ENCODE assay signal across 8 mouse cellular contexts in the genomic region with DNA sequence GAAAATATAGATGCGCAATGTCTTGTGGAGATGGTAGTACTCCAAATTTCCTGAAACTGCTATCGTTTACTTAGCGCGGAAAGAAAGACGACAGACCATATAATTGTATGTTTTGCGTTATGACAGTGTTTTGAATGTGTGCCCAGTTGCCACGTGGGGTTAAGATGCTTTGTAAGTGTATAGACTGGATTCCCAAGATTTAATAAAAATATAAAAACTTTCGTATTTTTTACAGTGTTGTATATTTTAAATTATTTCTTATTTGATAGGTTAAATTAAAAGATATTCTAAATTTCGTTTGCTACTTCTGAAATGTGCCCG. TPM values are rescaled to one million over a fixed set of nuclear protein-coding genes. Genes with fewer than 3 reads are reported as not detected.
DNase-seq lines count a peak whose midpoint lies in the region; ATAC-seq and TF ChIP-seq lines count a peak whose summit lies in the region.

No protein-coding gene starts in this region.

- no peaks in the 10 kb centered on the region for H3K27me3 ChIP-seq in heart, embryonic 16.5 days (ENCODE audit: control insufficient read depth, insufficient read depth, low read length)
- H3K27me3 ChIP-seq in liver, embryonic 16.5 days (ENCODE audit: control insufficient read depth, insufficient read depth, low read depth, low read length), result no peaks in the 10 kb centered on the region

- ATAC-seq in heart, embryonic 16.5 days (replicated peaks; ENCODE audit: extremely low read depth, insufficient read depth, low FRiP score), result no peak
- ATAC-seq in liver, embryonic 16.5 days (ENCODE audit: low read depth), result no peak

- no peak for TF ChIP-seq CTCF in layer of hippocampus, adult 2 months (conservative IDR thresholded peaks at IDR 0.05)

- peak overlapping the region; percentile 88 for H3K4me3 ChIP-seq in layer of hippocampus, adult 2 months
- H3K4me3 ChIP-seq in brown adipose tissue, adult 24 weeks (ENCODE audit: insufficient read depth, low read depth, low read length), result peak overlapping the region; percentile 65
- H3K4me3 ChIP-seq in heart, embryonic 16.5 days (ENCODE audit: low read length), result peak overlapping the region; percentile 86
- H3K4me3 ChIP-seq in liver, embryonic 16.5 days (ENCODE audit: low read depth, low read length), result peak overlapping the region; percentile 89

- H3K9ac ChIP-seq in heart, embryonic 16.5 days (ENCODE audit: low read length), result peak overlapping the region; percentile 95
- H3K9ac ChIP-seq in liver, embryonic 16.5 days (ENCODE audit: low read depth, low read length), result peak overlapping the region; percentile 94

- no peaks in the 10 kb centered on the region for H3K9me3 ChIP-seq in heart, embryonic 16.5 days (replicated peaks; ENCODE audit: control insufficient read depth, low read length)
- no peaks in the 10 kb centered on the region for H3K9me3 ChIP-seq in liver, embryonic 16.5 days (replicated peaks; ENCODE audit: control insufficient read depth, low read length)

- peak overlapping the region; percentile 98 for H3K27ac ChIP-seq in layer of hippocampus, adult 2 months
- H3K27ac ChIP-seq in brown adipose tissue, adult 24 weeks (replicated peaks; ENCODE audit: low read depth, low read length), result peak overlapping the region; percentile 36; the same call in 1 of the 2 replicates
- H3K27ac ChIP-seq in heart, embryonic 16.5 days (ENCODE audit: low read length), result peak overlapping the region; percentile 94
- H3K27ac ChIP-seq in liver, embryonic 16.5 days (ENCODE audit: low read length), result peak overlapping the region; percentile 91

- peaks cover 2% of the 10 kb centered on the region for H3K36me3 ChIP-seq in heart, embryonic 16.5 days (ENCODE audit: control insufficient read depth, insufficient read depth)
- peaks cover 2% of the 10 kb centered on the region for H3K36me3 ChIP-seq in liver, embryonic 16.5 days (ENCODE audit: control insufficient read depth, insufficient read depth)

- peak overlapping the region; percentile 87 for H3K4me2 ChIP-seq in heart, embryonic 16.5 days (ENCODE audit: low read depth, low read length)
- peak overlapping the region; percentile 74 for H3K4me2 ChIP-seq in liver, embryonic 16.5 days (ENCODE audit: low read depth, low read length)

- WGBS in heart, embryonic 16.5 days, result 11% methylated on average over 10 of the region's 10 CpGs
- 7% methylated on average over 10 of the region's 10 CpGs for WGBS in liver, embryonic 16.5 days (ENCODE audit: insufficient replicate concordance)

- peaks cover 9% of the 10 kb centered on the region for H3K4me1 ChIP-seq in brown adipose tissue, adult 24 weeks (ENCODE audit: control insufficient read depth, insufficient read depth, insufficient read length, low read length)
- peaks cover 9% of the 10 kb centered on the region for H3K4me1 ChIP-seq in heart, embryonic 16.5 days (ENCODE audit: control insufficient read depth, insufficient read depth, low read length)
- H3K4me1 ChIP-seq in liver, embryonic 16.5 days (ENCODE audit: control insufficient read depth, low read depth, low read length), result peaks cover 7% of the 10 kb centered on the region

- no peak for DNase-seq in layer of hippocampus, adult 2 months (ENCODE audit: low spot score in 2 of 2)
- no peak for DNase-seq in layer of hippocampus, adult 18-20 months (ENCODE audit: low spot score in 2 of 2)
- no peak for DNase-seq in ovary, postnatal 14 days (ENCODE audit: low spot score)
- DNase-seq in gastrocnemius, adult 18-20 months (ENCODE audit: low spot score), result no peak
- no peak for DNase-seq in embryo, embryonic 11 days

RNA-seq across cellular contexts. Expression of a gene that starts 0.8 kb away (rescaled TPM):
- 10 to 100 TPM; 25.0 to 26.9 TPM for total RNA-seq in layer of hippocampus, adult 2 months (2021)
- total RNA-seq in layer of hippocampus, adult 18-20 months (2021), result 10 to 100 TPM; 22.6 to 23.3 TPM
- polyA plus RNA-seq in brown adipose tissue, adult 24 weeks (2012; ENCODE audit: insufficient read depth, insufficient read length, missing spikeins), result 8.4 and 10.7 TPM in 2 replicates
- 15.2 and 16.0 TPM in 2 replicates for polyA plus RNA-seq in heart, embryonic 16.5 days (2015; fragmentation: Nextera tagmentation; extraction: Ambion mirVana)
- 9.3 TPM in 2 replicates for polyA plus RNA-seq in liver, embryonic 16.5 days (2015; fragmentation: Nextera tagmentation; extraction: Ambion mirVana)
- 10 to 100 TPM; 16.6 to 17.0 TPM for total RNA-seq in gastrocnemius, adult 18-20 months (2021)

RNA-seq across cellular contexts. Expression of a gene that starts 17.4 kb away (rescaled TPM):
- total RNA-seq in layer of hippocampus, adult 2 months (2021), result under 1 TPM; 0.25 to 0.54 TPM
- under 1 TPM; 0.32 to 0.38 TPM for total RNA-seq in layer of hippocampus, adult 18-20 months (2021)
- 1.0 TPM in 1 of 2 replicates, not detected in the other for polyA plus RNA-seq in brown adipose tissue, adult 24 weeks (2012; ENCODE audit: insufficient read depth, insufficient read length, missing spikeins)
- 0.17 and 0.27 TPM in 2 replicates for polyA plus RNA-seq in heart, embryonic 16.5 days (2015; fragmentation: Nextera tagmentation; extraction: Ambion mirVana)
- polyA plus RNA-seq in liver, embryonic 16.5 days (2015; fragmentation: Nextera tagmentation; extraction: Ambion mirVana), result 0.06 and 0.07 TPM in 2 replicates
- total RNA-seq in gastrocnemius, adult 18-20 months (2021), result under 1 TPM; 0.21 to 0.24 TPM

RNA-seq across cellular contexts. Expression of a gene that starts 49.1 kb away (rescaled TPM):
- 10 to 100 TPM; 11.4 to 16.8 TPM for total RNA-seq in layer of hippocampus, adult 2 months (2021)
- total RNA-seq in layer of hippocampus, adult 18-20 months (2021), result 10 to 100 TPM; 13.1 to 14.3 TPM
- 66.5 and 93.9 TPM in 2 replicates for polyA plus RNA-seq in brown adipose tissue, adult 24 weeks (2012; ENCODE audit: insufficient read depth, insufficient read length, missing spikeins)
- polyA plus RNA-seq in heart, embryonic 16.5 days (2015; fragmentation: Nextera tagmentation; extraction: Ambion mirVana), result 81.4 and 104 TPM in 2 replicates
- 61.1 and 85.4 TPM in 2 replicates for polyA plus RNA-seq in liver, embryonic 16.5 days (2015; fragmentation: Nextera tagmentation; extraction: Ambion mirVana)
- total RNA-seq in gastrocnemius, adult 18-20 months (2021), result 1 to 10 TPM; 8.2 to 9.0 TPM

RNA-seq across cellular contexts. Expression of a gene that starts 49.3 kb away (rescaled TPM):
- 10 to 100 TPM; 34.6 to 39.0 TPM for total RNA-seq in layer of hippocampus, adult 2 months (2021)
- total RNA-seq in layer of hippocampus, adult 18-20 months (2021), result 10 to 100 TPM; 32.3 to 34.7 TPM
- polyA plus RNA-seq in brown adipose tissue, adult 24 weeks (2012; ENCODE audit: insufficient read depth, insufficient read length, missing spikeins), result 7.5 and 10.2 TPM in 2 replicates
- 21.7 and 24.5 TPM in 2 replicates for polyA plus RNA-seq in heart, embryonic 16.5 days (2015; fragmentation: Nextera tagmentation; extraction: Ambion mirVana)
- polyA plus RNA-seq in liver, embryonic 16.5 days (2015; fragmentation: Nextera tagmentation; extraction: Ambion mirVana), result 15.0 and 15.9 TPM in 2 replicates
- 10 to 100 TPM; 12.1 to 16.1 TPM for total RNA-seq in gastrocnemius, adult 18-20 months (2021)

RNA-seq across cellular contexts. Expression of a gene that starts 49.4 kb away (rescaled TPM):
- total RNA-seq in layer of hippocampus, adult 2 months (2021), result 1 to 10 TPM; 2.3 to 4.6 TPM
- 1 to 10 TPM; 3.4 to 5.7 TPM for total RNA-seq in layer of hippocampus, adult 18-20 months (2021)
- 3.9 and 7.6 TPM in 2 replicates for polyA plus RNA-seq in brown adipose tissue, adult 24 weeks (2012; ENCODE audit: insufficient read depth, insufficient read length, missing spikeins)
- polyA plus RNA-seq in heart, embryonic 16.5 days (2015; fragmentation: Nextera tagmentation; extraction: Ambion mirVana), result 6.6 and 9.1 TPM in 2 replicates
- polyA plus RNA-seq in liver, embryonic 16.5 days (2015; fragmentation: Nextera tagmentation; extraction: Ambion mirVana), result 2.3 and 2.4 TPM in 2 replicates
- total RNA-seq in gastrocnemius, adult 18-20 months (2021), result under 1 TPM in 1 of 2 experiments, not detected in 1; 0.38 TPM

Comparison
In these comparisons a context has a peak if more than half of its experiments do, and no peak if none do; other contexts are left out.
1. H3K27ac ChIP-seq: peak in every context shown above with its lines; median percentile 98 in layer of hippocampus, adult 2 months; 94 in heart, embryonic 16.5 days; 91 in liver, embryonic 16.5 days; 36 in brown adipose tissue, adult 24 weeks.